14 mouse cellular contexts compared by ENCODE assay signal in the genomic region with DNA sequence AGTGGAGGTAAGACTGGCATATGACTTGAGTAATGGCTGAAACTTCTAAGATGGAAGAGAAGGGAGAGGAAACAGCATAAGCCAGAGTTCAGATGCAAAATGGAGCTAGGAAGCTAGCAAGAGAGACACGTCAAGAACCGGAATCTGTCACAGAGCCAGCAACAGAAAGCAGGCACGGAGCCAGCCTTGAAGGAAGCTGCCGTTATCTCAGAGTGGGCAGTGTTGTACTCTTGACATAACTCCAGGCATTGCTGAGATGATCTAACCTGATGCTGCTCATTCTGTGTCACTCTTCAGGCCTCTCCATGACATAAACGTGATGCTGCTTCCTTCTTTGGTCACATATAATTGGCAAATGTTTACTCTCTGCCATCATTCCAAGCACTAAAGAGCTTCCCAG.
DNase-seq lines count a peak whose midpoint lies in the region; ATAC-seq lines count a peak whose summit lies in the region.
"Had no signal": no experiment of that assay in that cellular context is flagged by ENCODE, and none has a peak within 500 bp of the region (broad histone marks: within the 10 kb centered on the region; RNA-seq: fewer than 3 reads in every experiment).

No protein-coding gene starts in this region.

- no peak overlapping the region for H3K9ac ChIP-seq in kidney, embryonic 14.5 days (ENCODE audit: low read depth, low read length)
- H3K9ac ChIP-seq: limb, embryonic 12.5 days; liver, postnatal 0 days had no signal

- no peaks in the 10 kb centered on the region for H3K27me3 ChIP-seq in kidney, embryonic 14.5 days (ENCODE audit: control insufficient read depth, insufficient read depth, low read length)
- H3K27me3 ChIP-seq: limb, embryonic 12.5 days had no signal

- no peaks in the 10 kb centered on the region for H3K36me3 ChIP-seq in kidney, embryonic 14.5 days (ENCODE audit: control insufficient read depth, insufficient read depth, low read length)
- H3K36me3 ChIP-seq: G1E; limb, embryonic 12.5 days had no signal

- intact Hi-C loops in gastrocnemius, postnatal 36 days (cut with DNase I): no loop called here

- no peak overlapping the region for H3K27ac ChIP-seq in kidney, embryonic 14.5 days (ENCODE audit: low read depth, low read length)
- H3K27ac ChIP-seq: limb, embryonic 12.5 days had no signal

- DNase-seq in cerebellum, postnatal 14 days: peak; percentile 71 to 81
- no peak for DNase-seq in cerebellum, adult 11-12 months
- DNase-seq in kidney, adult 9 months: peak; percentile 26
- peak; percentile 65 for DNase-seq in kidney, postnatal 14 days
- peak; percentile 74 for DNase-seq in lung, postnatal 36 days
- DNase-seq in right cerebral cortex, adult 2 months (ENCODE audit: low spot score in 2 of 2): no peak
- no peak for DNase-seq in gastrocnemius, postnatal 36 days
- DNase-seq: liver, postnatal 0 days; right cerebral cortex, adult 18-20 months; thymus, postnatal 36 days had no signal

- peaks cover 7% of the 10 kb centered on the region; the same call in 1 of the 2 replicates for H3K4me1 ChIP-seq in kidney, embryonic 14.5 days (ENCODE audit: control insufficient read depth, insufficient read depth, low read length)

- H3K9me3 ChIP-seq in kidney, embryonic 14.5 days (ENCODE audit: control insufficient read depth, low read length): no peaks in the 10 kb centered on the region
- H3K9me3 ChIP-seq: limb, embryonic 12.5 days had no signal

- 83% methylated on average over 5 of the region's 5 CpGs for WGBS in kidney, embryonic 14.5 days

- no peak overlapping the region for H3K4me3 ChIP-seq in kidney, embryonic 14.5 days (ENCODE audit: low read length)
- H3K4me3 ChIP-seq: limb, embryonic 12.5 days had no signal

- no peak overlapping the region for H3K4me2 ChIP-seq in kidney, embryonic 14.5 days (replicated peaks; ENCODE audit: low read depth, low read length)
- H3K4me2 ChIP-seq: limb, embryonic 12.5 days had no signal

- no peak for ATAC-seq in kidney, embryonic 14.5 days (ENCODE audit: low FRiP score, low TSS enrichment)
- ATAC-seq: forebrain, embryonic 16.5 days; liver, postnatal 0 days had no signal

Comparison
In these comparisons a context has a peak if more than half of its experiments do, and no peak if none do; other contexts are left out.
1. DNase-seq: peak in cerebellum, postnatal 14 days (2 of 2), kidney, adult 9 months (single experiment), kidney, postnatal 14 days (single experiment) and lung, postnatal 36 days (single experiment); none in cerebellum, adult 11-12 months (single experiment), right cerebral cortex, adult 2 months (0 of 2) and gastrocnemius, postnatal 36 days (0 of 2).